Mouse (Mus musculus): ENCODE measurements at regions not wholly inside any gene's neighbourhood (a gene's known extent, or its start where the extent isn't known, plus 50 kb on each side); places are given as distances from the start of the nearest gene placed in this dataset.

GRCm38 (mm10) chr1:23575515-23575914 lies 177.9 kb upstream of the Ogfrl1 start:
- TF ChIP-seq EP300 (IDR thresholded peaks at IDR 0.05) (no peak), CTCF (IDR thresholded peaks at IDR 0.05) (no peak)

Measured in lung, postnatal 0 days (tissue).